Mouse (Mus musculus) neural tube, postnatal 0 days (tissue): ENCODE results near the gene Aifm3. TPM values are rescaled to one million over a fixed set of nuclear protein-coding genes. Genes with fewer than 3 reads are reported as not detected.

Experiments used
- polyA plus RNA-seq: library from polyadenylated mRNA; unstranded; fragments of >200 nt; fragmentation: Nextera tagmentation; extraction: Ambion mirVana; gene quantifications from 2 replicates; pipeline ENCODE4 v1.2.1, GENCODE M21; 2015

The Aifm3 gene
- 10.7 and 14.5 TPM in 2 replicates for polyA plus RNA-seq

DNA sequence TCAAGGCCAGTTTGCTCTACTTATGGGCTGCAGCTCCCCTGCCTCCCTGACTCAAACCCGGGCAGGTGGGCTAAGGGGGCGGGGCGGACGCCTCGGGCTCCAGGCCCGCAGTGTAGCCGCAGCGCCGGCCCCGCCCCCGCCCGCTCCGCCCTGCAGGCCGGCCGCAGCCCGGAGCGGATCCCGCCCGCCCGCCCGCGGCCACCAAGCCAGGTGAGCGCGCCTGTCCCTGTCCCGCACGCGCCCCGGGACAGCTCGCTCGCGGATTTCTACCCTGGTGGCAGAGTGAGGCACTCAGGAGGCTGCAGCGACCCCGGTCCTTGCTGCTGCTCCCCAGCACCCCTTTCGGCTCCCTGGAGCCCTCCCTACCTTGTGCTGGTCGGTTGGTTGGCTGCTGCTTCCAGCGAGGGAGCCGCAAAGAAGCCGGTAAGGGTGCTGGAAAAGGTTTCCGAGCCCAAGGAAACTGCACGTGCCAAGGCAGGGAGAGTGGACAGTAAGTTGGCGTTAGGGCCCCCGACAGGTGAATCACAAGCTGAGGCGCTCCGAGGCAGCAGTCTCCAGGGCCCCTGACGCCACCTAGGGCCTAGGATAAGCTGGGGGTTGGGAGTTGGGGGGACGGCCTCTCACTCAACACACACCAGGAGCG lies at the start of gene Aifm3:
Aifm3 (plus strand) TSS at position 143 of the 643 bp plus-strand sequence.

DNA sequence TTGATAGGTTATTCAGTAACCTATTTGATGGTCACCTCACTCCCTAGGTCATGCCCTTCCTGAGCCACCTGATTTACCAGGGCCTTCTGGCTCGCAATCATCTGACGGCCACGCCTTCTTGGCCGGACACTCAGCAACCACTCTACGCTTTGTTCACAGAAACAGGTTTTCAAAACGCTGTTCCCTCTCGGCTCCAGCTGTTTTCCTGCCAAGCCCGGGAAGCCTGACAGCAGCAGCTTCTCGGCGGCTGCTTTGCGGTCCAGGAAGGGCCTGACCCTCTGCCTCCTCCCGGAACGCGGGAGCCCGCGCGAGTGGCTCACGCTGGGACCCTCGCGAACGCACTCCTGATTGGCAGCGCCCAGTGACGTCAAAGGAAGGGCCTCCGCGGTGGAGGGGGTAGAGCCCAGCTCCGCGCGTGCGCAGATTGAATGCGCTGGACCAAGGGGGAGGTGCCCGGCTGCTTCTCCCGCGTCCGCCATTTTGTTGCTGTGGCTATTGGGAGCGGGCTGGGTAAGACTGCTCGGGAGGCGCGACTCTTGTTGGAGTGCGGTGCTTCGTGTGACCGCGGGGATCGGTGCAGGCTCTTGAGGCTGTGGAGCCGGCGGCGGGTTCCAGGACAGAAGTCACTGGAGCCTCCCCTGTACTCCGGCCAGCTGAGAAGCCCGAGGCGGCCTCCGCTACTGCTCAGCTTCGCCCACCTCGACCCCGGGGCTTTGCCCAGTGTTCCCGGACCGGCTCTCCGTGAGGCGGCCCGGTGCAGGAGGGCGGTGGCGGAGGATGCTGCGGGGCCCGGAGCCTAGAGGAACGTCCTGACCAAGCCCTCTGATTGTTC lies 37.7 kb upstream of the Aifm3 start, which contains the start of gene Crkl:
Crkl (plus strand) TSS at position 447 of the 832 bp plus-strand sequence.

DNA sequence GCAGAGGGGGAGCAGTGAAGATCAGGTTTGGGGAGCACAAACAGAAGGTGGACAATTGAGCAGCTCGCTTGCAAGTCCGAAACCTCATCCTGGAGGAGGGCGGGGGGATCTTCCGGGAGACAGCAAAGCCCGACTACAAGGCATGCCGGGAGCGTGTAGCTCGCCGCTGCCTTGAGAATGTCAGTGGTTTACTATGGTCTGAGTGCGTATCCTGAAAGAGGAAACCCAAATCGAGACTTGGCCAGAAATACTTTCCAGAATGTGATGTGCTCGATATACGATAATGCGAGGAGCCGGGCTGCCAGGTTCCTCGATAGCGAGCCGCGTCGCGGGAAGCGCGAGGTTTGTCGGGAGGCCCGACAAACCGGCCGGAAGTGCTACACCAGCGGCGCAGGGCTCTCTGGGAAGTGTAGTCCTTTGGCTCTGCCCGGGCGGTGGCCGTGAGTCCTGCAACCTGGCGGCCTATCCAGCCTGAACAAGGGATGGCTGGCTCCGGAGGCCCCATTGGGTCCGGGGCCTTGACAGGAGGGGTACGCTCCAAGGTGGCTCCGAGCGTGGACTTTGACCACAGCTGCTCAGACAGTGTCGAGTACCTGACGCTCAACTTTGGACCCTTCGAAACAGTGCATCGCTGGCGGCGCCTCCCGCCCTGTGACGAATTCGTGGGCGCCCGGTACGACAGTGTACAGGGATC lies 19.3 kb downstream of the Aifm3 start, which contains the start of gene Lztr1:
Lztr1 (plus strand) TSS at position 143 of the 694 bp plus-strand sequence.

DNA sequence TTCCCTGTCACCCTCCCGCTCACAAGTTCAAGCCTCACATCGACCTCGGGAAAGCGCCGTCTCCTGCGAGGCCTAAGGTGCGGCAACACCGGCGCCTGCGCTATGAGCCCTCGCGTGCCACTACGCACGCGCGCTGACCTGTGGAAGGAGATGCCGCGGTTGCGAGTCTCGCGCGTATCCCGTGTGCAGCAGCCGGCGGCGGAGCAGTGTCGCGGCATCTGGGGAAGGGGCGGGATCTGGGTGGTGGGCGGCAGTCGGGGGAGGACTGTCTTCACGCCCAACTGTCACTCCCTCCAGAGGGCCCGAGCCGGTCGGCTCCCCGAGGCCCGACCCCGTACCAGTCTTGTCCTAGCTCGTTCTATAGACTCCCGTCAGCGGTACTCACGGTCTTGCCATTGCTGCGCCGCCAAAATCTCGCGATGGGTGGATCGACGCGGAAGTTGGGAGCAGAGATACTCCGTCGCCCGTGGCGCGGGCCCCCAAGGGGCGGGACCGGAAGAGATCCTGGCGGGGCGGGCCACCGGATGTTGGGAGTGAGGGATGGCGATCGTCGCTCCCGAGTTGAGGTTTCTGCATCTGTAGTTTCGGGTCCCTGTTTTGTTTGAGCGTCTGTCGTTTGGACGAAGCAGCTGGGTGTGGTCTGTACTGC lies 41.4 kb downstream of the Aifm3 start, which contains the start of gene Thap7:
Thap7 (minus strand) TSS at position 497 of the 649 bp plus-strand sequence.

Other genes starting within 250 kb of the Aifm3 start
- 146 and 185 TPM in 2 replicates for gene Tmem191c, start 213.5 kb upstream of the Aifm3 start, polyA plus RNA-seq
- gene Serpind1, start 158.2 kb upstream of the Aifm3 start, polyA plus RNA-seq: 6.0 and 10.8 TPM in 2 replicates
- gene Snap29, start 83.6 kb upstream of the Aifm3 start, polyA plus RNA-seq: 16.9 and 17.1 TPM in 2 replicates
- gene Pi4ka, start 83.3 kb upstream of the Aifm3 start, polyA plus RNA-seq: 43.5 and 57.2 TPM in 2 replicates
- 58.6 and 60.4 TPM in 2 replicates for gene Crkl, start 37.6 kb upstream of the Aifm3 start, polyA plus RNA-seq
- 76.8 and 85.5 TPM in 2 replicates for gene Lztr1, start 19.1 kb downstream of the Aifm3 start, polyA plus RNA-seq
- gene Thap7, start 41.5 kb downstream of the Aifm3 start, polyA plus RNA-seq: 63.9 and 64.6 TPM in 2 replicates
- 2.1 and 2.5 TPM in 2 replicates for gene Lrrc74b, start 71.6 kb downstream of the Aifm3 start, polyA plus RNA-seq
- 3.3 TPM in 2 replicates for gene P2rx6, start 72.3 kb downstream of the Aifm3 start, polyA plus RNA-seq
- gene Slc7a4, start 93.6 kb downstream of the Aifm3 start, polyA plus RNA-seq: 55.4 and 58.7 TPM in 2 replicates
- gene Smpd4, start 129.7 kb downstream of the Aifm3 start, polyA plus RNA-seq: 16.9 and 20.5 TPM in 2 replicates
- 38.1 and 38.7 TPM in 2 replicates for gene Ccdc74a, start 156.9 kb downstream of the Aifm3 start, polyA plus RNA-seq
- 31.0 and 35.2 TPM in 2 replicates for gene Med15, start 243.3 kb downstream of the Aifm3 start, polyA plus RNA-seq